Mouse (Mus musculus) CD4-positive, CD25-positive, alpha-beta regulatory T cell (primary cell): ENCODE results near the gene Acbd3. TPM values are rescaled to one million over a fixed set of nuclear protein-coding genes. Genes with fewer than 3 reads are reported as not detected.

Experiments used
- polyA plus RNA-seq: library from polyadenylated mRNA; unstranded; fragments of 100-300 nt; shearing (Covaris generic); gene quantifications from one replicate; pipeline ENCODE4 v1.2.1, GENCODE M21; 2017

The Acbd3 gene
- polyA plus RNA-seq: 48.7 TPM

GRCm38 (mm10) chr1:180725704-180726179 is at the start of gene Acbd3:
TSS of gene Acbd3 (plus strand) at chr1:180726043.

GRCm38 (mm10) chr1:180696626-180697352 is 29.1 kb upstream of the Acbd3 start, which contains the start of gene Mixl1:
TSS of gene Mixl1 (minus strand) at chr1:180697034.

Other genes with a start within 250 kb of the Acbd3 start
- not detected for gene Stum, start 242.5 kb upstream of the Acbd3 start, polyA plus RNA-seq
- gene Parp1, start 157.1 kb upstream of the Acbd3 start, polyA plus RNA-seq: 82.8 TPM
- 21.7 TPM for gene Lin9, start 84.9 kb upstream of the Acbd3 start, polyA plus RNA-seq
- gene Mixl1, start 29.0 kb upstream of the Acbd3 start, polyA plus RNA-seq: 0.13 TPM
- gene H3f3a, start 87.9 kb downstream of the Acbd3 start, polyA plus RNA-seq: 1,306 TPM
- gene Sde2, start 125.1 kb downstream of the Acbd3 start, polyA plus RNA-seq: 45.5 TPM
- gene Lefty2, start 167.1 kb downstream of the Acbd3 start, polyA plus RNA-seq: not detected
- 94.9 TPM for gene Pycr2, start 178.2 kb downstream of the Acbd3 start, polyA plus RNA-seq
- gene Lefty1, start 209.0 kb downstream of the Acbd3 start, polyA plus RNA-seq: 0.29 TPM
- 45.8 TPM for gene Tmem63a, start 216.3 kb downstream of the Acbd3 start, polyA plus RNA-seq